Mouse (Mus musculus) heart, postnatal 0 days (tissue): ENCODE measurements around the gene Pde4d.

Source experiments
- CTCF ChIP-seq: IDR thresholded peaks from 2 replicates; pipeline ENCODE4 v1.5.1; 2016; ENCODE audit warnings: antibody characterized with exemption, control low read depth, low read depth
- EP300 ChIP-seq: IDR thresholded peaks from 2 replicates; pipeline ENCODE4 v1.6.1; 2016; ENCODE audit warnings: antibody characterized with exemption, low read depth

DNA sequence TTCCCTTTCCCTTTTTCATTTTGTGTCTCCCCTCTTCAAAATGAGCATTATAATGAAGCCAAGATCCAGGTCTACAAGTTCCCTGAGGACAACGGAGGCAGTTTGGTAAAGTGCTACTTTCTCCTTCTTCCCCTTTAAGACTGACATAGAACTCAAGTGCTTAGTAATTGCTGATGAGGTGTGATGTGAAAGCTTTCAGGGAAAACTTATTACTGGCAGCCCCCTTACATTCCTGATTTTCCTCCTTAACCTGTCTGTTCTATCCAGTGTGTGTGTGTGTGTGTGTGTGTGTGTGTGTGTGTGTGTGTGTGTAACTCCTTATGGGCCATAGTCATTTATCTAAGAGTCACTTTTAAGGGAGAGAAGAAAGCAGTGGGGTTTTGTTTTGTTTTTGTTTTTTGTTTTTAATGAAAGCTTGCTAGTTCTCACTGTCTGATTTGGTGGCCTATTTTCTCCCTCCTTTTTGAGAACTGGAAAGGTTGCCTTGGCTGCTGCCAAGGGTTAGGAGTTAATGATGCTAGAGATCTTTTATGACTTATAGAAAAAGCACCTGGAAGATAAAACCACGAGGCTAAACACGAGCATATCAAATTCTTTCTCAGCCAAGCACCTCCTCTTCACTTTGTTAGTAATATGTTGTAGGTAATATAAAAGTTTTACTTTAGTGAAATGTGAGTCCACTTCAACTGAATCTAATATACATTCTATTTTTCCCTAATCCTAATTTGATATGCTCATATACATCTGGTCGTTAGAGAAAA lies 1236.5 kb downstream of the Pde4d start:
- TF ChIP-seq CTCF (no peak), EP300 (peak; percentile 24; the same call in 1 of the 2 replicates)
